Mouse (Mus musculus) monocyte, adult 59 days (primary cell): ENCODE measurements around the gene Insl3. TPM values are rescaled to one million over a fixed set of nuclear protein-coding genes. Genes with fewer than 3 reads are reported as not detected.

Experiments used
- total RNA-seq, 2 experiments: library from RNA; stranded (reverse); gene quantifications; one replicate each; pipeline ENCODE4 v1.2.4; 2023

Gene Insl3
- total RNA-seq = 10 to 100 TPM; 11.5 to 14.2 TPM

GRCm38 (mm10) chr8:71689028-71689427 lies at the start of gene Insl3:
Gene Insl3 (plus strand): TSS chr8:71689214.

GRCm38 (mm10) chr8:71671549-71671965 lies 17.5 kb upstream of the Insl3 start, which contains the start of gene Unc13a:
Gene Unc13a (minus strand): TSS chr8:71671757.

GRCm38 (mm10) chr8:71676020-71676741 lies 12.8 kb upstream of the Insl3 start, which contains the start of gene Jak3:
Gene Jak3 (plus strand): TSS chr8:71676296.

GRCm38 (mm10) chr8:71701414-71702086 lies 12.5 kb downstream of the Insl3 start, which contains the start of gene B3gnt3:
Gene B3gnt3 (minus strand): TSS chr8:71701789.

GRCm38 (mm10) chr8:71725122-71725924 lies 36.3 kb downstream of the Insl3 start, which contains the start of gene Fcho1:
Gene Fcho1 (minus strand): TSS chr8:71725716.

Other genes with a start within 250 kb of the Insl3 start
- gene Abhd8, start 225.6 kb upstream of the Insl3 start, total RNA-seq = 1 to 10 TPM; 6.3 to 8.4 TPM
- gene Mrpl34, start 224.3 kb upstream of the Insl3 start, total RNA-seq = 10 to 100 TPM; 33.8 to 34.0 TPM
- gene Dda1, start 220.0 kb upstream of the Insl3 start, total RNA-seq = 10 to 100 TPM; 76.1 to 77.5 TPM
- gene Ano8, start 203.3 kb upstream of the Insl3 start, total RNA-seq = 10 to 100 TPM in 1 of 2 experiments, 1 to 10 TPM in 1; 8.5 to 10.6 TPM
- 10 to 100 TPM; 11.0 to 14.0 TPM for gene Gtpbp3, start 201.1 kb upstream of the Insl3 start, total RNA-seq
- under 1 TPM; 0.39 to 0.52 TPM for gene Plvap, start 177.5 kb upstream of the Insl3 start, total RNA-seq
- not detected for gene Ccdc194, start 163.5 kb upstream of the Insl3 start, total RNA-seq
- 10 to 100 TPM; 79.0 to 83.2 TPM for gene Bst2, start 151.8 kb upstream of the Insl3 start, total RNA-seq
- 10 to 100 TPM; 36.8 to 45.1 TPM for gene Mvb12a, start 146.3 kb upstream of the Insl3 start, total RNA-seq
- 1 to 10 TPM; 1.2 to 2.1 TPM for gene Tmem221, start 130.3 kb upstream of the Insl3 start, total RNA-seq
- gene Nxnl1, start 122.6 kb upstream of the Insl3 start, total RNA-seq = not detected
- 1 to 10 TPM; 3.9 to 5.8 TPM for gene Slc27a1, start 120.3 kb upstream of the Insl3 start, total RNA-seq
- gene Pgls, start 97.0 kb upstream of the Insl3 start, total RNA-seq = 10 to 100 TPM; 84.7 to 86.7 TPM
- 1 to 10 TPM; 4.3 to 6.5 TPM for gene Fam129c, start 91.6 kb upstream of the Insl3 start, total RNA-seq
- gene Colgalt1, start 78.2 kb upstream of the Insl3 start, total RNA-seq = 100 to 1,000 TPM; 129 to 131 TPM
- gene Unc13a, start 17.5 kb upstream of the Insl3 start, total RNA-seq = 1 to 10 TPM; 1.1 to 1.3 TPM
- 10 to 100 TPM; 32.0 to 37.6 TPM for gene Jak3, start 12.9 kb upstream of the Insl3 start, total RNA-seq
- gene B3gnt3, start 12.6 kb downstream of the Insl3 start, total RNA-seq = under 1 TPM; 0.61 to 0.66 TPM
- 10 to 100 TPM; 21.1 to 26.8 TPM for gene Fcho1, start 36.5 kb downstream of the Insl3 start, total RNA-seq
- gene Zfp709, start 192.8 kb downstream of the Insl3 start, total RNA-seq = 10 to 100 TPM in 1 of 2 experiments, 1 to 10 TPM in 1; 9.9 to 10.7 TPM
- gene Zfp882, start 219.4 kb downstream of the Insl3 start, total RNA-seq = 1 to 10 TPM; 3.6 to 3.7 TPM
- 10 to 100 TPM; 10.3 to 11.7 TPM for gene Zfp617, start 219.4 kb downstream of the Insl3 start, total RNA-seq